Mouse (Mus musculus) lung, adult 2 months (tissue): ENCODE measurements around the gene Gpc2.

Source experiments
- CTCF ChIP-seq: fragments of 200-500 bp; IDR thresholded peaks from 2 replicates; pipeline ENCODE4 v1.5.1; 2011; ENCODE audit warnings: mild to moderate bottlenecking, low read length, control low read depth; ENCODE audit not compliant: insufficient read depth
- POLR2A ChIP-seq: fragments of 200-500 bp; IDR thresholded peaks from 2 replicates; pipeline ENCODE4 v1.6.1; 2011; ENCODE audit warnings: low read depth, mild to moderate bottlenecking, control low read depth, low read length, borderline replicate concordance; ENCODE audit errors: extremely low read depth

DNA sequence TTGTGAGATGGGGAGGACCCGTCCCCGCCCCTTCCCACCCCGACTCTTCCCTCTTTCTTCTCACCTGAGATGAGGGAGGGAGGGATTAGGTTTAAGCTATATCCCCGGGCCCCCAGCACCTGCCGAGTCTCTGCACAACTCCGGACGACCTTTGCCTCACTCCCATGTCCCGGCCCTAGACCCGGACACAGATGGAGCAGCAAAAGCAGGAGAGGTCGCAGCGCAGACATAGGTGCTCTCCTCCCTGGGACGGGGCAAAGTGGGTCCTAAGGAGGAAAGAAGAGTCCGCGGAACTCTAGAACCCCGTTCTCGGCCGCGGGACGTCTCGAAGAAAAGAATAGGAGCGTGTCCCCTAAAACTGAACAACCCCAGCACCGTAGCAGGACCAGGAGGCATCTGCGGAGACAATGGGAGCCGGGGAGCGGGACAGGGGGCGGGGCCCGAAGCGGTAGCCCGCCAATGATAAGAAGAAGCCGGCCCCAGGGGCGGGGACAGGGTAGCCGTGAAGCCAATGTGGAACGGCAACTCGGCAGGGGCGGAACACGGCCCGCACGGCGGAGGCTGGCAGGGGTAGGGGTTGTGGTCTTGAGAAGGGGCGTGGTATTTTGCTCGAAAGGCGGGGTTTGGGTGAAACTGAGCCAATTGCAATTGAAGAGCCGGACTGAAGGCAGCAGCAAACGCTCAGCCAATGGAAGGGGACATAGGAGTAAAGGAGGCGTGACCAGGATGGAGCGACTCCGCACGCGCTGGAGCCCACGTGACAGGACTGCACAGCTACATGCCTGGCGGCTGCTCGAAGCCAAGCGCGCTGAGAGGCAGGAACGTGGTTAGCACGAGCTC is at the start of gene Gpc2, which contains the start of the genes Gm43720 and Stag3:
- TF ChIP-seq CTCF: no peak
- no peak for TF ChIP-seq POLR2A
